Mouse (Mus musculus): ENCODE measurements around the gene Dgkh.

Dgkh gene

GRCm38 (mm10) chr14:78658697-78659096 is 73.9 kb downstream of the Dgkh start:
- Histone ChIP-seq H3K27me3 (ENCODE audit: insufficient read depth, low read length) (no peaks in the 10 kb centered on the region), H3K9me3 (ENCODE audit: low read length) (peaks cover 64% of the 10 kb centered on the region)

GRCm38 (mm10) chr14:78656832-78657626 is 75.5 kb downstream of the Dgkh start:
- H3K4me3 ChIP-seq (replicated peaks; ENCODE audit: low read length) = no peak overlapping the region
- peaks cover 33% of the 10 kb centered on the region for H3K36me3 ChIP-seq (ENCODE audit: insufficient read depth, low read length)
- TF ChIP-seq POU5F1 (IDR thresholded peaks at IDR 0.05; ENCODE audit: borderline replicate concordance, low read length) (no peak), NANOG (IDR thresholded peaks at IDR 0.05; ENCODE audit: borderline replicate concordance, low read length) (no peak), CTCF (conservative IDR thresholded peaks at IDR 0.05; ENCODE audit: low read length) (no peak)
- no peaks in the 10 kb centered on the region for H3K27me3 ChIP-seq (ENCODE audit: insufficient read depth, low read length)
- H3K4me1 ChIP-seq (replicated peaks; ENCODE audit: low read depth, low read length) = no peaks in the 10 kb centered on the region
- peaks cover 51% of the 10 kb centered on the region for H3K9me3 ChIP-seq (ENCODE audit: low read length)

More at GRCm38 (mm10) chr14:78658697-78659096, 73.9 kb downstream of the Dgkh start:
- TF ChIP-seq POU5F1 (IDR thresholded peaks at IDR 0.05; ENCODE audit: borderline replicate concordance, low read length) (no peak), CTCF (conservative IDR thresholded peaks at IDR 0.05; ENCODE audit: low read length) (no peak), NANOG (IDR thresholded peaks at IDR 0.05; ENCODE audit: borderline replicate concordance, low read length) (no peak)
- H3K4me3 ChIP-seq (replicated peaks; ENCODE audit: low read length) = no peak overlapping the region
- peaks cover 30% of the 10 kb centered on the region for H3K36me3 ChIP-seq (ENCODE audit: insufficient read depth, low read length)
- H3K4me1 ChIP-seq (replicated peaks; ENCODE audit: low read depth, low read length) = no peaks in the 10 kb centered on the region

GRCm38 (mm10) chr14:78654939-78655556 is 77.5 kb downstream of the Dgkh start:
- no peak overlapping the region for H3K4me3 ChIP-seq (replicated peaks; ENCODE audit: low read length)
- peaks cover 33% of the 10 kb centered on the region for H3K36me3 ChIP-seq (ENCODE audit: insufficient read depth, low read length)
- H3K9me3 ChIP-seq (ENCODE audit: low read length) = peaks cover 31% of the 10 kb centered on the region
- no peaks in the 10 kb centered on the region for H3K27me3 ChIP-seq (ENCODE audit: insufficient read depth, low read length)
- TF ChIP-seq POU5F1 (IDR thresholded peaks at IDR 0.05; ENCODE audit: borderline replicate concordance, low read length) (no peak), NANOG (IDR thresholded peaks at IDR 0.05; ENCODE audit: borderline replicate concordance, low read length) (no peak)
- peaks cover 11% of the 10 kb centered on the region for H3K4me1 ChIP-seq (replicated peaks; ENCODE audit: low read depth, low read length)

- Histone ChIP-seq H3K27me3 (ENCODE audit: insufficient read depth, low read length) (no peaks in the 10 kb centered on the region), H3K4me3 (replicated peaks; ENCODE audit: low read length) (no peak overlapping the region), H3K9me3 (ENCODE audit: low read length) (peaks cover 22% of the 10 kb centered on the region), H3K4me1 (replicated peaks; ENCODE audit: low read depth, low read length) (peaks cover 18% of the 10 kb centered on the region), H3K36me3 (ENCODE audit: insufficient read depth, low read length) (peaks cover 28% of the 10 kb centered on the region)
- TF ChIP-seq POU5F1 (IDR thresholded peaks at IDR 0.05; ENCODE audit: borderline replicate concordance, low read length) (no peak), CTCF (conservative IDR thresholded peaks at IDR 0.05; ENCODE audit: low read length) (no peak), NANOG (IDR thresholded peaks at IDR 0.05; ENCODE audit: borderline replicate concordance, low read length) (no peak)
These were observed 78.4 kb downstream of the Dgkh start for GRCm38 (mm10) chr14:78654196-78654595.

GRCm38 (mm10) chr14:78653333-78653732 is 79.2 kb downstream of the Dgkh start:
- Histone ChIP-seq H3K4me1 (replicated peaks; ENCODE audit: low read depth, low read length) (peaks cover 18% of the 10 kb centered on the region), H3K4me3 (replicated peaks; ENCODE audit: low read length) (no peak overlapping the region), H3K9me3 (ENCODE audit: low read length) (peaks cover 14% of the 10 kb centered on the region), H3K27me3 (ENCODE audit: insufficient read depth, low read length) (no peaks in the 10 kb centered on the region), H3K36me3 (ENCODE audit: insufficient read depth, low read length) (peaks cover 24% of the 10 kb centered on the region)
- TF ChIP-seq CTCF (conservative IDR thresholded peaks at IDR 0.05; ENCODE audit: low read length) (peak; percentile 37), NANOG (IDR thresholded peaks at IDR 0.05; ENCODE audit: borderline replicate concordance, low read length) (no peak), POU5F1 (IDR thresholded peaks at IDR 0.05; ENCODE audit: borderline replicate concordance, low read length) (no peak)

- Histone ChIP-seq H3K27me3 (ENCODE audit: insufficient read depth, low read length) (no peaks in the 10 kb centered on the region), H3K4me1 (replicated peaks; ENCODE audit: low read depth, low read length) (peaks cover 18% of the 10 kb centered on the region), H3K36me3 (ENCODE audit: insufficient read depth, low read length) (peaks cover 18% of the 10 kb centered on the region), H3K9me3 (ENCODE audit: low read length) (no peaks in the 10 kb centered on the region), H3K4me3 (replicated peaks; ENCODE audit: low read length) (no peak overlapping the region)
- TF ChIP-seq POU5F1 (IDR thresholded peaks at IDR 0.05; ENCODE audit: borderline replicate concordance, low read length) = no peak
- no peak for TF ChIP-seq NANOG (IDR thresholded peaks at IDR 0.05; ENCODE audit: borderline replicate concordance, low read length)
- no peak for TF ChIP-seq CTCF (conservative IDR thresholded peaks at IDR 0.05; ENCODE audit: low read length)
These were observed 80.9 kb downstream of the Dgkh start for GRCm38 (mm10) chr14:78651696-78652095.

GRCm38 (mm10) chr14:78650379-78651095 is 82.0 kb downstream of the Dgkh start:
- peaks cover 27% of the 10 kb centered on the region for H3K36me3 ChIP-seq (ENCODE audit: insufficient read depth, low read length)
- H3K4me1 ChIP-seq (replicated peaks; ENCODE audit: low read depth, low read length) = peaks cover 18% of the 10 kb centered on the region
- peak overlapping the region; percentile 29; the same call in 1 of the 2 replicates for H3K4me3 ChIP-seq (replicated peaks; ENCODE audit: low read length)
- no peaks in the 10 kb centered on the region for H3K27me3 ChIP-seq (ENCODE audit: insufficient read depth, low read length)
- TF ChIP-seq CTCF (conservative IDR thresholded peaks at IDR 0.05; ENCODE audit: low read length) = no peak
- no peak for TF ChIP-seq POU5F1 (IDR thresholded peaks at IDR 0.05; ENCODE audit: borderline replicate concordance, low read length)
- no peak for TF ChIP-seq NANOG (IDR thresholded peaks at IDR 0.05; ENCODE audit: borderline replicate concordance, low read length)
- no peaks in the 10 kb centered on the region for H3K9me3 ChIP-seq (ENCODE audit: low read length)
